Mouse (Mus musculus): ENCODE measurements around the gene Uba7.
"Not testable (repeated sequence)": the region's sequence is repeated elsewhere in the genome, so short reads cannot be mapped to it uniquely, and the experiment has no call there.

Uba7 gene

DNA sequence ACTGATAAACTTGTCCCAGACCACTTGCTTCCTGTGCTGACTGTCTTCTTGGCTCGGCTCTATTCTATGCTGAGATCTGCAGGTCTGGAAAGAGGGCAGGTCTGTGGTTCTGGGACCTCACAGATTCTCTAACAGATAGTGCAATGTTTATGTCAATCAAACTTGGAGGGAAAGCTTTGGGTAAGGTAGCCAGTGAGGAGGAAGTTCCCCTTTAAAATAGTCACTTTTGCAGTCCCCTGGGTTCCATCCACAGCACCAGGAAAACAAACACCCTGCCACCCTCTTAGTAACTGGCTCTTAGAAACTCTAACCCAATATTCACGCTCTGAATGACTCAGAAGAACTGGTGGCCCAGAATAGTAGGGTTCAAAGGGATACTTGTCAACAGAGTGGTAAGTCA, 19.2 kb downstream of the Uba7 start:
- DNase-seq = no peak

GRCm38 (mm10) chr9:107995513-107995912, 20.2 kb downstream of the Uba7 start:
- DNase-seq = no peak

- no peak for DNase-seq
Observed at GRCm38 (mm10) chr9:107996049-107996448, 20.7 kb downstream of the Uba7 start, which contains the start of gene Gm20662. Gene Gm20662 (plus strand): TSS chr9:107996349.

DNA sequence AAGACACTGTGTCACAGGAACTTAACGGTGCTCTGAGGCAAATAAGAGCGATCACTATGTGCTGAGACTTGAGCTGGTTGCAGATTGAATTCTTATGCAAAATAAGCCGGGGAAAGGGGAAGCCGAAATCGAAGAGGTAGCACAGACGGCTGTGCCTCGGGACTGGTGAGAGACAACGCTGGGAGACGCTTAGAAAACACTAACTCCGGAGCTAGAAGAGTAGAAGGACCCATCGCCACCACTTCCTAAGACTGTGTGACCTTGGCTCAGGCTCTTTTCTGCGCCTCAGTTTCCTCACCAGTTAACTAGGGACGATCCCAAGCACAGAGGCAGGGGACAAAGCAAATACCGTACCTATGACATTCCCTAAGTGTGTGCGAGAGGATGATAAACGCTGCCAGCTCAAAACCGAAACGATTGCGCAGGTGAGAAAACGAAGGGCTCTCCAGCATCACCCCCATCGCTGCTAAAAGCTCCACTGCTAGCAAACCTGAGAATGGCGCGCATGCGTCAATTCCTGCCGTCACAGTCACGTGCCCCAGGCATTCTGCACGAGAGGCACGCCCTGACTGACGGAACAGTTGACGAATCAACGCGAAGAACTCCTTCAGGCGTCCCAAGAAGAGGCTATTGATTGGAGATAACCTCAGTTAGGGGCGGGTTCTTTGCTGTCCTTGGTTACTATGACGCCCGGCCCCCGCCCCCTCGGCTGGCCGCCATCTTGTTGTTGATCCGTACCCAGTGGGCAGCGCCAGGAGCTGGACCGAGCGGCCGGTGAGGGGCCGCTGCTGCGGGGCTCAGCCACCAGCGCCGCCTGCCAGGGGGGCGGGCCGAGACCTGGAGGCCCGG, 26.8 kb downstream of the Uba7 start, which contains the start of gene Ip6k1:
Gene Ip6k1 (plus strand): TSS at position 580 of the 849 bp plus-strand sequence.
- DNase-seq = peak; percentile 100

DNA sequence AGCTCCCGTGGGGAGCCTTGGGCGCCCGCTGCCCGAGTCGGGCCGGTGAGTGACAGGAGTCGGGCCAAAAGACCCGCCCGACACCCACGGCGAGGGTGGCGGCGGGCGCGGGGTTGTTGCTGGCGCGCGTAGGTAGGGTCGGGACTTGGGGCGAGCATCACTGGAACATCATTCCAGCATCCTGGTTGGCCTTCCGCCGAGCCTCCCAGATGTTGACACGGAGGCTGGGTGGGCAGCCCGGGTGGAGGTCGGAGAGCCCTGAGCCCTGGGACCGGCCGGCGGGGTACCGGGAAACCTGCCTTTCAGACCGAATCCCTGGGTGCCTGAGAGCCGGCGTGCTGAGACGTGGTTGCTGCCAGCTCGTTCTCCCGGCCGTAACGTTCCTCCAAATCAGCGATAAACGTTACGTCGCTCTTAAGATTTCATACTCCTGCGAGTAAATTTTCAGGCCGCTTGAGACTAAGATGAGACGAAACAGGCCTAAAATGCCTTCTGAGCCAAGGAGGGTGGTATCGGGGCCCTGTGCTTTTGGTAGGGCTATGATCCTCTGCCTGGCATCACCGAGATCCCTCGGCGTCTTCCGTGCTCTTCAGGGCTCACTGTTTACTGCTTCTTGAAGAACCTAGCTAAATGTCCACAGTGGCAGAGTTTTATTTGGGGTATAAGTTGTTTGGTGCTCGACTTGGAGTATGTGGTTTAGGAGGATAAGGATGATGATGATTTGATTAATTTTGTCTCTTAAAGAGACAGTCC, 27.6 kb downstream of the Uba7 start:
- peak; percentile 55 for DNase-seq

DNA sequence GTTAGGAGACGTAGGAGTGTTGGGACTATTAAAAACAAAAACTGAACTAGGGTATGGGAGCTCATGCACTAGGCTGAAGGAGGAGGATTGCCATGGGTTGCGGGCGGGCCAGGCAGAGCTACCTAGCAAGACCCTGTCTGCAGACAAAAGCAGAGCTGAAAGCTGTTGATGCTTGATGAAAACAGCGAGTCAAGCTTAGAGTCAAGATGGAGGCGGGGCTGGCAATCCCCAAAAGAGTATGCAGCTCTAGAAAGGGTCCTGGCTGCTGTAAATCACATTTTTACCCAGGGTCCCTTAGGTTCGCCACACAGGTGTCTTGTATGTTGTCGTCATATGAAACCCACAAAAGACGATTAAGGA, 28.2 kb downstream of the Uba7 start:
- DNase-seq = peak; percentile 13

DNA sequence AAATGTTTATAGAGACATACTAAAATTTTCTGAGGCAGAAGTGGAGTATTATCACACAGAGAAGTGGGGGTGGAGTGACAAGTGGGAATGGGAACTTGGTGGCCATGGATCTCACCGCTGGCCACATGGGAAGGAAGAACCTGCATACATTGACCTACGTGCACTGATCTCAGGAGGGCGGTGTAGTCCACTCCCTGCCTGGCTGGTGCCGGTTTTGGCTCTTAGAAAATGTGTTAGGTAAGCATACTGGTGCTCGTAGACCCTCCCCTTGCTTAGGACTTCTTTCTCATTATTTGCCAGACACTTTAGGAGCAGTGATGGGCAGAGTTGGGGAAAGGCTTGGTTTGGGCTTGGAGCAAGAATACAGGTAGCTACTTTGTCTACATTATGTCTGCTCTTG, 32.7 kb downstream of the Uba7 start:
- no peak for DNase-seq

GRCm38 (mm10) chr9:108010385-108010784, 35.1 kb downstream of the Uba7 start:
- no peak for DNase-seq

GRCm38 (mm10) chr9:108013577-108013976, 38.3 kb downstream of the Uba7 start:
- not testable (repeated sequence) for DNase-seq

DNA sequence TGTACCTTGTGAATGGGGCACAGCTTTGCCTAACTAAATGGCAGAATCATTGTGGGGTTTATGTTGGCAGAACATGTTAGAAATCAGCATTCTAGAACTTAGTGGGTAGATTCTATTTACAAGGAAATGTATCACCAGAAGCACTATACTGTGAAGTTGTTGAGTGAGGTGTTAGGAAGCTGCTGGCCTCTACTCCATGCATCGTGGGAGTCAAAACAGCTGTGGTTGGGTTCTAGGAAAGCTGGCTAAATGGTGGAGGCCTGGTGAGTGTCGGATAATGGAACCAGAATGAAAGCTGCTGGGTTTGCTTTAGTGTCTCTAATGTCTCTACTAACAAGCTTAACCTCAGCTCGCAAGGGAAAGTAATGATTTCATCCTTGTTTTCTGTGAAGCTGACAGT, 41.8 kb downstream of the Uba7 start:
- DNase-seq = no peak

DNA sequence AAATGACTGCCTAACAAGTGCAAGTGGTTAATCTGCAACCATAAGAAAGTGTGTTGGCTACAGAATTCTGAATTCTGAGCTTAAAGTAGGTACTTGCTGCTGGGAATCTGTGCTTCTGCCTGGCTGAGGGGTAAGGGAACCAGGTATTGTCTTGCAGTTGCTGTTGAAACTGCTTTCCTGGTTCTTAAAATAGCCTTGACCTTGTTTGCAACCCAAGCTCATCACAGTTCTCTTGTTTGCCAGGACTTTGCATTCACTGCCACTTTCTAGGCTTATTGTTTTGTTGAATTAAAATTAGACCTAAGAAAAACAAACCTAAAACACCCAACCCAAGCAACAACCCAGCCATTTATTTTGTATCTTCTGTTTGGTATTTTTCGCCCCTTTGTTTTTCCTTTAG, 45.4 kb downstream of the Uba7 start:
- no peak for DNase-seq

DNA sequence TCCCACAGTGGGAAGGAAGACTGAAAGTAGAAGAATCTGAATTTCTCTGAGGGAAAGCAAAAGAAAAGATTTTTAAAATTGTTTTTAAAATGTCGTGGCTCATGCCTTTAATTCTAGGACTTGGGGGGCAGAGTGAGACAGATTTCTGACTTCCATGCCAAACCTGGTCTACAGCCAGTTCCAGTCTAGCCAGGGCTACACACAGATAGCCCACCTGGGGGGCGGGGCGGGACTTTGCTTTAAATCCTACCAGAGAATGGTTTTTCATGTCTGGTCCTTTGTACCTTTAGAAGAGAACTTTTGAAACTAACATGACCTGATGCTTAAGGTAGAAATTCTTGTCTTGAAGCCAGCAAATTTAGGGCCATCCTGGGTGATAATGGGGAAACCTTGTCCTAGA, 47.9 kb downstream of the Uba7 start:
- no peak for DNase-seq

DNA sequence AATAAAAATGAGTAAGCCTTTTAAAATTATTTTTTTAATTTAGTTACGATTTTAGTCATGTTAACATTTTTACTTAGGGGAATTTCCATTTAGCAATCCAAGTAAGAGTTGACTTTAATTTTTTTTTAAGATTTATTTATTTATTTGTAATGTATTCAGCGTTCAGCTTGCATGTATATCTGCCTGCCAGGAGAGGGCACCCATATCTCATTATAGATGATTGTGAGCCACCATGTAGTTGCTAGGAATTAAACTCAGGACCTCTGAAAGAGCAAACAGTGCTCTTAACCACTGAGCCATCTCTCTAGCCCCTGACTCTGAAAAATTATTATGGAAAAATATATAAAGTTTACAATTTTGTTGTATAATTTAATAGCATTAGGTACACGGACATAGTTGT, 51.3 kb downstream of the Uba7 start:
- DNase-seq = no peak

GRCm38 (mm10) chr9:108027867-108028266, 52.6 kb downstream of the Uba7 start:
- no peak for DNase-seq

DNA sequence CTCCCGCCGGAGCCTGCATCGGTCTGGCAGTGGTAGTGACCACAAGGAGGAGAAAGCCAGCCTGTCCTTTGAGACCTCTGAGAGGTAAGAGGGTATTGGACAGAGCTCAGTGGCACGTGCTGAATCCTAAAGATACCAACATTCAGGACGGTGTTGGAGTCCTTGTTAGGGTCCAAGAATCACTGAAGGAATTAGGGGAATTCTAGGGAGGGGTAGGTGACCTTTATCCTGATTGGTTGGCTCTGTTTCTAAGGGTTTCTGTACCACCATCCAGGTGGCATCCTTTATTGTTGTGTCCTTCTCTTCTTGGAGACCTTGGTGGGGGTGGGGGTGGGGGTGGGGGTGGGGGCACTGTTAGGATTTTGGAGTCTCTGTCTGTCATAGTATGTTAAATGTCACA, 56.8 kb downstream of the Uba7 start:
- DNase-seq = no peak
